Mouse (Mus musculus): ENCODE measurements at regions not wholly inside any gene's neighbourhood (a gene's known extent, or its start where the extent isn't known, plus 50 kb on each side); places are given as distances from the start of the nearest gene placed in this dataset.

DNA sequence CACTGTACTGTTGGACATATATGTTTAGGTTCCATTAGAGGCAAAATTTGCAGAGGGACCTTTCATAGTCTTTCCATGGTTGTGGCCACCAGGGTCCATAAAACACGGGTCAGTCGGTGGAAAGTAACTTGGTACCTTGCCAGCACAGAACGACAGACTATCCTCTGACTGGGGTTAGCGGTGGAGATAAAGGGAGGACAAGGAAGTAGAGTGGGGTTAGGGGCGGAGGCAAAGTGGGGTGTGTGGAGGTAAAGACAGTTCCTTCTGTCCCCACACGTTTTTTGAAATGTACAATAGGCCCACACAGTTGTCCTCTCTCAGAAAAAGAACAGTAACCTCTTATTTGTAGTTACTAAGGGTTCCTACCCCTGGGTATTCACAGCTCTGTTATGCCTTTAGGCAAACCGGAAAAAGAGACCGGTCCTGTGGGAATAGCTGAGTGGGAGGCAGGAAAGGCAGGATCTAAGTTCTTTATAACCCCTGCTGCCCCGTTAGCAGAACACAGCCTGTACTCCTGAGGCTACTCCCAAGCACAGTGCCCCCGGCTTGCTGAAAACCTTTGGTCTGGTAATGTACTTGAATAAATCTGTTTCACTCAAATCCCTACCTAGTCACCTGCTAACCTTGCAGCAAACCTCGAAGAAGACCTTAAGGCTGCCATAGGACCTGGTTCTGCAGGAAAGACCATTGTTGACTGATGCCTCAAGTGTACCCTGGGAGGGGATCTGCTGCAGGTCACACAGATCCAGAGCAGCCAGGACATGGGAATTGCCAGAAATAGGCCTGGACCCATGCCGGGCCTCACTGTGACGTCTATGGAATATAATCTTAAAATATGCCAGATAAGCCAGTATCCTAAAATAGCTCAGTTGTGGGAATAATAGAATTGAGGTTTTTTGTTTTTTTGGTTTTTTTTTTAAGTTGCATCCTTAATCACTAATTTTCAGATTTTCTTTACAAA is 51.6 kb upstream of the Gm29133 start:
- CTCF ChIA-PET: interaction anchor here (0.7 kb wide), 1 partner anchor 13 kb away, joined by 6 read pairs; no protein-coding TSS in a partner anchor
